Mouse (Mus musculus) left cerebral cortex, postnatal 14 days (tissue): ENCODE data around the gene Tagln. TPM values are rescaled to one million over a fixed set of nuclear protein-coding genes. Genes with fewer than 3 reads are reported as not detected.
A peak's percentile ranks its signal among the peaks of the same experiment; 100 is the strongest.

Source experiments
- DNase-seq, 2 experiments: peaks; one replicate each; pipeline ENCODE4 v3.0.0; 2021 to 2022; ENCODE audit warnings: low spot score in 2 of 2, mixed read lengths in 1 of 2
- intact Hi-C: fragments of 180-260 bp; cut with DNase I; formaldehyde crosslinking; loops from one replicate; pipeline ENCODE4 v1.15.1; 2025
- total RNA-seq, 2 experiments: library from RNA; stranded (reverse); gene quantifications; 2 replicates each; pipeline ENCODE4 v1.2.3; 2021

Gene Tagln
- total RNA-seq, 2 experiments from 2014 or later, result 13.1 to 16.2 TPM

GRCm38 (mm10) chr9:45952057-45952456 lies 16.2 kb upstream of the Tagln start:
- intact Hi-C loops, result no loop called here

GRCm38 (mm10) chr9:45946872-45947183 lies 11.0 kb upstream of the Tagln start:
- DNase-seq, result no peak
- intact Hi-C loops, result no loop called here

More at GRCm38 (mm10) chr9:45952057-45952456, 16.2 kb upstream of the Tagln start:
- no peak for DNase-seq

DNA sequence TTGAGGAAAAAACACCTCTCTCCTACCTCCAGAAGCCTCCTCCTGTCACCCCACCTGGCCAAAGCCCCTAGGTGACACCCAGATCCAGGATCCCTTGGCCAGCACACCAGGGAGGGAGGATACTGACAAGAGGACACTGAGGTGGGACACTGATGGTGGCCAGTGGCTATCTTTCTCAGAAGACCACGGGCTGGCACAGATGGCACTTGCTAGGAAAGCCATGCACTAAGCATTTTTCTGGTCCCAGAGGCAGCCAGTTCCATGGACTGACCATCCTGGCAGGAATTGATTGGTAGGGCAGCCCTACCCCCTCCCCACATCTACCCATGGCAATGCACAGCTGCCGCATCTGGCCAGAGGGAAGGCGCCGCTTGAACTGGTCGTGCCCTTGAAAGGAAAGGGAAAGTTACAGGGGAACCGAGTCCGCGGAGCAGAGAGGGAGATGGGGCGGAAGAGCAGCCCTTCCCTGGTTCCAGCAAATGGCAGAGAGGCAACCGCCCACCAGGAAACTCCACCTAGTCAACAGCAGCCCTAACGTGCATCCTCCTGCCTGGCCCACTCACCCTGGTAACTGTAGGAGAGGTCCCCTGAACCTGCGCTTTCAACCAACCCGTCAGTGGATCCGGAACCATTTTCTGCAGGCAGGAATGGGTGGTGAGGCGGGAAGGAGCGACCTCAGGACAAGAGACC lies 10.5 kb upstream of the Tagln start:
- DNase-seq, result no peak
- intact Hi-C loops, result no loop called here

GRCm38 (mm10) chr9:45945721-45946120 lies 9.9 kb upstream of the Tagln start:
- intact Hi-C loops, result no loop called here
- no peak for DNase-seq

GRCm38 (mm10) chr9:45944506-45945400 lies 8.9 kb upstream of the Tagln start:
- DNase-seq, result no peak
- intact Hi-C loops, result no loop called here

DNA sequence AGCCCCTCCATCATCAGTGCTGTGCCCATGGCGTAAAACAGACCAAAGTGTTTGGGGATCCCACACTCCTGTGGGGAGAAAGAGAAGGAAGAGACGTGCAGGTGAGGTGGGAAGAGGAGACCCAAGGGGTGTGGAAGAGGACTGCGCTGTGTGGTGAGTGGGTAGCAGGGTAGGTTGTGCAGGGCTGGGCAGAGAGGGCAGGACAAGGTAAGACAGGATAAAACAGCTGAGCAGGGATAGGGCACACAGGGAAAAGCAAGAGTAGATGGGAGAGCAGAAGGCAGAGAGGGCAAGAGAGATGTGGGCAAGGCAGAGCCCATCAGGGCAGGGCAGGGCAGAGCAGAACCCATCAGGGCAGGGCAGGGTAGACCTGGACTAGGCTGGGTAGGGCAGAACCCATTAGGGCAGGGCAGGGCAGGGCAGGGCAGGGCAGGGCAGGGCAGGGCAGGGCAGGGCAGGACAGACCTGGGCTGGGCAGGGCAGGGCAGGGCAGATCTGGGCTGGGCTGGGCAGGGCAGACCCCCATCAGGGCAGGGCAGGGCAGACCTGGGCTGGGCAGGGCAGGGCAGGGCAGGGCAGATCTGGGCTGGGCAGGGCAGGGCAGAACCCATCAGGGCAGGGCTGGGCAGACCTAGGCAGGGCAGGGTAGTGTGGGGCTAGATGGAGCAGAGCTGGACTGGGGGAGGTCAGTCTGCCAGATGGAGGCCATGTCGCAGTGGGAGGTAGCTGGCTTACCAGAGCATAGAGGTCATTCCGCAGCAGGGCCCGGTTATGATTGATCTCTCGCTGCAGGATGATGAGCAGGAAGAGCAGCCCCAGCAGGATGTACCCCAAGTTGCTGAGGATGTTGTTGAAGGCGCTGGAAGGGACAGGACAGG lies 8.0 kb upstream of the Tagln start:
- intact Hi-C loops, result no loop called here
- no peak for DNase-seq

- no peak for DNase-seq
- intact Hi-C loops, result no loop called here
These were observed 7.1 kb upstream of the Tagln start for GRCm38 (mm10) chr9:45942916-45943315.

DNA sequence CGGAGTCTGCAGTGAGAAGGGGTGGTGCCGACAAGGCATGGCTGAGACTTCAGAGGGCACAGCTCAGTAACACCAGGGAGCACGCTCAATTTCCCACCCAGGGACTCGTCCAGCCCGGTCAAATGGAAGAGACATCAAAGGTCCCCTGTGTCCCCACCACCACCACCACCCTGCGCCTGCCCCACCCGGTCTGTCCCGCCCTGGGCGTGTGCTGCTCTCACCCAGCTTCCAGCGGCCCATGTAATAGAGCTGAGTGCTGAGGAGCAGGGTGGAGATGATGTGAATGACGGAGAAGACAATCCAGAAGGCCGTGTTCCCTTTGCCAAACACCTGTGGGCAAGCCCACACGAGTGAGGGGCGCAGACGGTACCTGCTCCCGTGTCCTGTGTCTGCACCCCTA lies 6.6 kb upstream of the Tagln start:
- intact Hi-C loops, result no loop called here
- DNase-seq, result no peak

- intact Hi-C loops, result no loop called here
These were observed 5.6 kb upstream of the Tagln start for GRCm38 (mm10) chr9:45941329-45941888.

DNA sequence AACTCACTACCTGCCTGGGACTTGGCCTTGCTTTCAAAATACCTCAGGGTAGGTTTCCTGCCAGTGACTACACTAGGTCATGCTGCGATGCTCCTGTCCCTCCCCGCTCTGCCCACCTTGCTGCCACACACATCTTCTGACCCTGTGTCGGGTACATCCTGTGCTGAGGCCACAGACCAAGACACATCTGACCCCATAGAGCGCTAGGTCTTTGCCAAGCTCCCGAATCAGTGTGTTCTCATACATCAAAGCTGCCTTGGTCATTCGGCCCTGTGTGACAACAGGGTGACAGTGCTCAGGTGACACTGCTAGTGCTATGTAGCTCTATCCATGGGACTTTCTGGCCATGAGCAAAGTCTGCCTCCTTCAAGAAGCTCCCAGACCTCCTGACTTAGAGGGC lies 3.9 kb upstream of the Tagln start:
- intact Hi-C loops, result no loop called here
- DNase-seq, result no peak

More at GRCm38 (mm10) chr9:45941329-45941888, 5.6 kb upstream of the Tagln start:
- DNase-seq, result no peak

- DNase-seq, result no peak
- intact Hi-C loops, result no loop called here
These were observed 3.2 kb upstream of the Tagln start for GRCm38 (mm10) chr9:45938952-45939637.

DNA sequence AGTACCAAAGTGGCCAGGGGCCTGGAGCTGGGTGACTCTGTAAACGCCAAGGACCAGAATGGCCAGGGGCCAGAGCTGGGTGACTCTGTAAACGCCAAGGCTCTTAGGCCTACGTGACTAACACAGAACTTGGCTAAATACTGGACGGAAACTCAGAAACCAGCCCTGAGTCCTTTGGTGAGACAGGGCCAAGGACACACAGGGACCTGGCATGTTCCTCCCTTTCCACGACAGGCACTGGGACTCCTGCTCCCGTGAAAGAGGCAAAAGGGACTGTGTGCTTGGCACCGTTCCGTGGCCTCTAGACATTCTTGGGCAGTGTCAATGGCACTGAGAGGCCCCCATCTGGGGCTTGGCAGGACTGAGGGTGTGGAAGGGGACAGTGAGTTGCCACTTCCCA lies 2.2 kb upstream of the Tagln start:
- intact Hi-C loops, result no loop called here
- DNase-seq, result no peak

- DNase-seq, result peak; percentile 63 to 82
- intact Hi-C loops, result no loop called here
These were observed 1.0 kb upstream of the Tagln start for GRCm38 (mm10) chr9:45936883-45937282.

GRCm38 (mm10) chr9:45932571-45933415 lies 3.1 kb downstream of the Tagln start:
- peak; percentile 39 to 53 for DNase-seq
- intact Hi-C loops, result no loop called here

DNA sequence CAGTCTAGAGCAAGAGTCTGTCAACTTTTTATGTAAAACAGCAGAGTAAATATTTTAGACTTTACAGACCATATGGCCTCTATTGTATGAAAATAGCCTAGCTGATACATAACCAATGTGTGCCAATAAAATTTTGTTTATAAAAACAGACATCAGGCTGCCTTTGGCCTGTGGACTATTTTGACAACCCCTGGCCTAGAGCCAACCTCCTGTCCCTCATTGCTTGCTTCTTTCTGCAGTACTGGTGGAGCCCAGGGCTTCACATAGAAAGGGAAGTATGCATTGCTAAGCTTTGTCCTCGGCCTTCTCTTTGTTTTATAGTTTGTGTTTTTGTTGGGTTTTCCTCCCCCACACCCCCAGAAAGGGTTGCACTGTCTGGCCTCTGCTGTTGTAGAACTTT lies 3.9 kb downstream of the Tagln start:
- intact Hi-C loops, result no loop called here
- DNase-seq, result no peak

DNA sequence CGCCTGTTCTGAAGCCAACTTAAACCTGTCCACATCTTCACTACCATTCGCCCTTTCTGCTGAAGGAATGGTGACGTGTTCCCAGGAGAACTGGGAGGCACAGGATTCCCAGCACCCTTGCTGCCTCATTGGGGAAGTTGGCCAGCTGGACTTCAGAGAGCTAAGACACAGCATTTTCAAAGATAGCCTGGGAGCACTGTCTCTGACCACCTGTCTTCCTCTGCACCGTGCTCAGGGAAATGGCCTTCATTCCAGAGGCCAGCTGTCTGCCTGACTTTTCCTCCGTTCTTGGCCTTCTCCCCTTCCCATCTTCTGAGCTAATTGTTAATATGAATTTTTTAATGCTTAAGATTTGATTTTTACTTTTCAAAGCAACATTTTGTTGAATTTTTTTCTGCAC lies 6.6 kb downstream of the Tagln start:
- no peak for DNase-seq
- intact Hi-C loops, result no loop called here

- intact Hi-C loops, result no loop called here
- DNase-seq, result no peak
These were observed 16.0 kb downstream of the Tagln start for GRCm38 (mm10) chr9:45919895-45920294.
